Mouse (Mus musculus) spleen, postnatal 0 days (tissue): ENCODE data around the gene Tmc7. TPM values are rescaled to one million over a fixed set of nuclear protein-coding genes. Genes with fewer than 3 reads are reported as not detected.

Experiments used
- polyA plus RNA-seq: library from polyadenylated mRNA; unstranded; fragments of >200 nt; fragmentation: Nextera tagmentation; extraction: Ambion mirVana; gene quantifications from 2 replicates; pipeline ENCODE4 v1.2.1, GENCODE M21; 2015

The Tmc7 gene
- polyA plus RNA-seq, result 0.28 and 0.76 TPM in 2 replicates

DNA sequence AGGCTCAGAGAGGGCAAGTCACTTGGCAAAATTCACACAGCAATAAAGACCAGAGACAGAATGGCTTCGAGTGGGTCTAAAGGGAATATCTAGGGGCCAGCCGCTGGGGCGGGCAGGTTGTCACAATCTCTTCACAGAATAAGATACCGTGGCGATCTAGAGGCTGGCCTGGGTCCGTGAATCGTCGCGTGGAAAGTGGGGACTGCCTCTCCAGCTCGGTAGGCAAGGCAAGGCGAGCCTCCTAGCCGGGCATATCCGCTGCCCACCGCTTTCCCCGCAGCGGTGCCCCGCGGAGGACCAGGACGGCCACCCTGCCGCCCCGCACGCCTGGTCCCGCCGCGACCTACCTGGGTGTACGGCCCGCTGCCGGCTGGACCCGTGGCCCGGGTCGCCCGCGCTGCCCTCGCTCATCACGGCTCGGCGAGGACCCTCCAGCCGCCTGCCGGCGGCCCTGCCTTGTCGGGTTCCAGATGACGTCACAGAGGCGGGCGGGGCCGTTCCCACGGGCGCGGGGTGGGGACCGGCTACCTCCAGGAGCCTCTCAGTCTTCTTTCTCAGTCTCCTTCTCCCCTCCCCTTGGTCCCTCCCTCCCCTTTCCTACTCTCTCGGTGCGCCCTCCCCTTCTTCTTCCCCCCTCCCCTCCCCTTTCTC lies at the start of gene Tmc7:
Tmc7 (minus strand) TSS at position 480 of the 651 bp plus-strand sequence.

DNA sequence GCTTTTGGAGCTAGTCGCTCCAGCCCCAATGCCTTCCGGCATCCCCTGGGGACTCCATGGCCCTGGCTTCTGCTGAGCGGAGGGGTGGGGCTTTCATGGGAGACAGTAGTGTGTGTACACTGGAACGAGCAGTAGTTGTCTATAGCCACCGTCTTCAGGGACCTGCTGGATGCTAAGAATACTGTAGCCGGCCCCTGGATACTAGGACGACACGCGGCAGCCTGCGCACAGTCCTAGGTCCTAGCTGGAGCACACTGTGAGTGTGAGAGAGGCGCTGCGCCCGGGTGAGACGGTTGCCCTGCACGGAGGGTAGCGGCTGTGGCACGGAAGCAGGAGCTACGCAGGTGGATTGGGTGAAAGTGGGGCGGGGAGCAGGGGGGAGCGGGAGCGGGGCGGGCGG lies 12.7 kb upstream of the Tmc7 start, which contains the start of gene Tmc5:
Tmc5 (plus strand) TSS at position 97 of the 400 bp plus-strand sequence.

DNA sequence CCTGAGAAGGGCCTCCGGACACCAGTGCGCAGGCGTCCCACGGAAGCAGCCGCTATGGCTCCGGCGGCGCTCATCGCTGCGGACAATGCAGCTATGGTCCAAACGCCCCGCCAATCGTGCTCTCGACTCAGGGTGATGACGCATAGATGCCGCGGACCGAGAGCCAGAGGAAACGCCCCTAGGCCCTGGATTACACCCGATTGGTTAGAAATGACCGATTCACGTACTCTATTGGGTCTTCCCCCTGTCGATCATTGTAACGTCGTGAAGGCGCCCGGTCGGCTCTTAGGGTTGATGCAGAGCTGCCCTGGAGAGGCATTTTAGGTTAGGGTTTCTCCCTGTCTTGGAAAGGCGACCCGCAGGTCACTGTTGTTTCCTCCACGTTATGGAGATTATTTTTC lies 51.4 kb downstream of the Tmc7 start, which contains the start of gene Coq7:
Coq7 (minus strand) TSS at position 179 of the 401 bp plus-strand sequence.

GRCm38 (mm10) chr7:118491431-118492147 lies 92.9 kb downstream of the Tmc7 start, which contains the start of gene Itpripl2:
TSS of gene Itpripl2 (minus strand) at chr7:118491975.

Other genes starting within 250 kb of the Tmc7 start
- gene Syt17, start 136.5 kb downstream of the Tmc7 start, polyA plus RNA-seq, result 0.16 TPM in 1 of 2 replicates, not detected in the other
- 3.2 and 4.2 TPM in 2 replicates for gene Itpripl2, start 92.8 kb downstream of the Tmc7 start, polyA plus RNA-seq
- 64.2 and 65.1 TPM in 2 replicates for gene Coq7, start 51.4 kb downstream of the Tmc7 start, polyA plus RNA-seq
- 0.04 TPM in 1 of 2 replicates, not detected in the other for gene Tmc5, start 12.6 kb upstream of the Tmc7 start, polyA plus RNA-seq
- gene Gde1, start 121.0 kb upstream of the Tmc7 start, polyA plus RNA-seq, result 53.9 and 54.9 TPM in 2 replicates
- gene Ccp110, start 127.8 kb upstream of the Tmc7 start, polyA plus RNA-seq, result 9.8 and 10.5 TPM in 2 replicates
- 38.8 and 39.8 TPM in 2 replicates for gene Vps35l, start 155.5 kb upstream of the Tmc7 start, polyA plus RNA-seq